Mouse (Mus musculus) lung, postnatal 0 days (tissue): ENCODE data around the gene Nup153.

Experiments
- CTCF ChIP-seq: IDR thresholded peaks from 2 replicates; pipeline ENCODE4 v1.5.1; 2016; ENCODE audit warnings: antibody characterized with exemption, mild to moderate bottlenecking
- EP300 ChIP-seq: IDR thresholded peaks from 2 replicates; pipeline ENCODE4 v1.6.1; 2016; ENCODE audit warnings: antibody characterized with exemption, mild to moderate bottlenecking, control low read depth

GRCm38 (mm10) chr13:46772581-46772980 lies 44.8 kb upstream of the Nup153 start:
- TF ChIP-seq EP300 (no peak), CTCF (no peak)
